Mouse (Mus musculus): ENCODE measurements around the gene Aox2.

DNA sequence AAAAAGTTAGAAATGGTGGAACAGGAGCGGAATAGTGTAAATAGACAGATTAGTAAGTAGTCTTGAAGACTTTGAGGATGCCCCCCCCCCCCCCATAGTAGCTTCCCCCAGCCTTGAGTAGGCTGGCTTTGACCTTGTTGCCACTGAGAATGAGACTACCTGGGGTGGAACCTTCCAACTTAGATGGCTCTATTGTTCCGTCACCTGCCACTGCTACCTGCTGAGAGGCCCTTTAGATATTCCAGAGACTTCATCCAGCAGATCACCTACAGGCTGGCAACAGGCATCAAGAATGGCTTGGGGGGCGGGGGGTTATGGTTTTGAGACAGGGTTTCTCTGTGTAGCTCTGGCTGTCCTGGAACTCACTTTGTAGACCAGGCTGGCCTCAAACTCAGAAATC is 146.4 kb downstream of the Aox2 start:
- TF ChIP-seq POLR2A (IDR thresholded peaks at IDR 0.05; ENCODE audit: borderline replicate concordance, low read depth, low read length), result no peak
- TF ChIP-seq CTCF (IDR thresholded peaks at IDR 0.05; ENCODE audit: low read depth, low read length), result no peak

All from bone marrow macrophage, adult 2 months (primary cell).